Mouse (Mus musculus) lung, postnatal 0 days (tissue): ENCODE data around the gene Phpt1. TPM values are rescaled to one million over a fixed set of nuclear protein-coding genes. Genes with fewer than 3 reads are reported as not detected.

Experiments
- ATAC-seq: fragments of 200-750 bp; cut with Nextera tagmentation; 2 replicates; pipeline ENCODE4 v1.8.0; 2017; ENCODE audit warnings: moderate library complexity
- DNase-seq: peaks from one replicate; pipeline ENCODE4 v3.0.0-alpha.2; 2016; ENCODE audit warnings: low spot score
- H3K27ac ChIP-seq: fragments of 300-500 bp; sonication (generic); 2 replicates; pipeline ENCODE4 v1.5.1; 2014; ENCODE audit warnings: antibody characterized with exemption, mild to moderate bottlenecking, low read length, mixed read lengths
- H3K27me3 ChIP-seq: fragments of 300-500 bp; sonication (generic); replicated peaks from 2 replicates; pipeline ENCODE4 v1.6.1; 2014; ENCODE audit warnings: low read length, mixed read lengths; ENCODE audit not compliant: insufficient read depth
- H3K36me3 ChIP-seq: fragments of 300-500 bp; sonication (generic); 2 replicates; pipeline ENCODE4 v1.6.1; 2014; ENCODE audit warnings: low read length, mixed read lengths; ENCODE audit not compliant: insufficient read depth
- H3K4me1 ChIP-seq: fragments of 300-500 bp; sonication (generic); 2 replicates; pipeline ENCODE4 v1.6.1; 2014; ENCODE audit warnings: antibody characterized with exemption, low read depth, low read length, mixed read lengths; ENCODE audit not compliant: insufficient read depth
- H3K4me2 ChIP-seq: fragments of 300-500 bp; sonication (generic); replicated peaks from 2 replicates; pipeline ENCODE4 v1.6.1; 2014; ENCODE audit warnings: low read depth, mild to moderate bottlenecking, low read length, moderate library complexity, mixed read lengths
- H3K4me3 ChIP-seq: fragments of 300-500 bp; sonication (generic); 2 replicates; pipeline ENCODE4 v1.5.1; 2014; ENCODE audit warnings: low read depth, low read length
- H3K9ac ChIP-seq: fragments of 300-500 bp; sonication (generic); replicated peaks from 2 replicates; pipeline ENCODE4 v1.6.1; 2014; ENCODE audit warnings: low read depth, mild to moderate bottlenecking
- H3K9me3 ChIP-seq: fragments of 300-500 bp; sonication (generic); 2 replicates; pipeline ENCODE4 v1.6.1; 2016; ENCODE audit warnings: low read length, mixed read lengths
- CTCF ChIP-seq: IDR thresholded peaks from 2 replicates; pipeline ENCODE4 v1.5.1; 2016; ENCODE audit warnings: antibody characterized with exemption, mild to moderate bottlenecking
- EP300 ChIP-seq: IDR thresholded peaks from 2 replicates; pipeline ENCODE4 v1.6.1; 2016; ENCODE audit warnings: antibody characterized with exemption, mild to moderate bottlenecking, control low read depth
- WGBS: fragments of 180-500 bp; shearing (Covaris S2); extraction: QIAGEN DNeasy Blood & Tissue Kit; methylation state at CpG from one replicate; pipeline ENCODE4 v1.1.7; 2014; 5-methylcytosine and 5-hydroxymethylcytosine counted together
- polyA plus RNA-seq: library from polyadenylated mRNA; unstranded; fragments of >200 nt; fragmentation: Nextera tagmentation; extraction: Ambion mirVana; gene quantifications from 2 replicates; pipeline ENCODE4 v1.2.1, GENCODE M21; 2015

The Phpt1 gene
- polyA plus RNA-seq, 1 experiment from 2014 or later, result 103 TPM

DNA sequence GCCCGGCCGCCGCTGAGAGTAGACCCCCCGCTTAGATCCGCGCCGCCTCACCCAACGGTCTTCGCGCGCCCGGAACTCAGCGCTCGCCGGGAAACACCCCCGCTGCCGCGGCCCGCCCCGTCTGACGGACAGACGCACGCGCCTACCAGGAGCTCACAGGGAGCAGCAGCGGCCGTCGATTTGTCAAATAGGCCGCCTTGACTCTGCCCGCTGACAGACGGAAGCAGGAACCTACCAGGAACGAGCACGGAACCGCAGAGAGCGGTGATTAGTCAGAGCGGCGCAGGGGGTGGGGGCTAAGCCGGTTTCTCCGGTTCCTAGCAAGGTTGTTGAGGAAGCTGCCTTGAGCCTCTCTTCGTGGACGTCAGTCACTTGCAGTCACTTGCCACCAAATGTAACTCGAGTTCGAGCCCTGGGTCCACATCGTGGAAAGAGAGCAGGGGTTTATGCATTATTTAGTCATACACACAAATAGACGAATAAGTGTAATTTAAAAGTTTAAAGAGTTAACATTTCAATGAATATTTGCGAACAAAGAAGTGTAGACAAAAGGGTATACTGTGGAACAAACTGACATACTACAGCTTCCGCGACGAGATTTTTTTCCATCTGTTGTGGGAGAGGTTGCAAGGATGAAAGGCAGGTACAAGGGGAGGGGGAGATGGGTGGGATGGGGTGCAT is 28.1 kb downstream of the Phpt1 start, which contains the start of gene Traf2:
Gene Traf2, minus strand, starts transcription at position 130 of the 681 bp plus-strand sequence.
- Histone ChIP-seq H3K27me3 (no peaks in the 10 kb centered on the region), H3K4me2 (peak within 1 kb of the TSS; percentile 75), H3K36me3 (no peaks in the 10 kb centered on the region), H3K4me1 (peaks cover 4% of the 10 kb centered on the region; the same call in 1 of the 2 replicates), H3K9ac (peak within 1 kb of the TSS; percentile 62), H3K27ac (peak within 1 kb of the TSS; percentile 83), H3K4me3 (peak within 1 kb of the TSS; percentile 72), H3K9me3 (no peaks in the 10 kb centered on the region)
- TF ChIP-seq EP300 (no peak), CTCF (no peak)
- WGBS, result 4% methylated on average over 29 of the region's 48 CpGs
- ATAC-seq (peak; percentile 100), DNase-seq (peak; percentile 99)

GRCm38 (mm10) chr2:25545996-25546810 is 28.8 kb downstream of the Phpt1 start:
- peak overlapping the region; percentile 75 for H3K4me2 ChIP-seq
- TF ChIP-seq CTCF (0 out of 2 replicates have a peak, but pooled peaks have one; percentile 7), EP300 (no peak)
- H3K9ac ChIP-seq, result peak overlapping the region; percentile 62
- no peaks in the 10 kb centered on the region for H3K27me3 ChIP-seq
- WGBS, result 9% methylated on average over 21 of the region's 43 CpGs
- DNase-seq (no peak), ATAC-seq (peak; percentile 79)
- H3K4me3 ChIP-seq, result peak overlapping the region; percentile 72
- H3K4me1 ChIP-seq, result peaks cover 4% of the 10 kb centered on the region; the same call in 1 of the 2 replicates
- H3K27ac ChIP-seq, result peak overlapping the region; percentile 83
- H3K36me3 ChIP-seq, result no peaks in the 10 kb centered on the region
- no peaks in the 10 kb centered on the region for H3K9me3 ChIP-seq

DNA sequence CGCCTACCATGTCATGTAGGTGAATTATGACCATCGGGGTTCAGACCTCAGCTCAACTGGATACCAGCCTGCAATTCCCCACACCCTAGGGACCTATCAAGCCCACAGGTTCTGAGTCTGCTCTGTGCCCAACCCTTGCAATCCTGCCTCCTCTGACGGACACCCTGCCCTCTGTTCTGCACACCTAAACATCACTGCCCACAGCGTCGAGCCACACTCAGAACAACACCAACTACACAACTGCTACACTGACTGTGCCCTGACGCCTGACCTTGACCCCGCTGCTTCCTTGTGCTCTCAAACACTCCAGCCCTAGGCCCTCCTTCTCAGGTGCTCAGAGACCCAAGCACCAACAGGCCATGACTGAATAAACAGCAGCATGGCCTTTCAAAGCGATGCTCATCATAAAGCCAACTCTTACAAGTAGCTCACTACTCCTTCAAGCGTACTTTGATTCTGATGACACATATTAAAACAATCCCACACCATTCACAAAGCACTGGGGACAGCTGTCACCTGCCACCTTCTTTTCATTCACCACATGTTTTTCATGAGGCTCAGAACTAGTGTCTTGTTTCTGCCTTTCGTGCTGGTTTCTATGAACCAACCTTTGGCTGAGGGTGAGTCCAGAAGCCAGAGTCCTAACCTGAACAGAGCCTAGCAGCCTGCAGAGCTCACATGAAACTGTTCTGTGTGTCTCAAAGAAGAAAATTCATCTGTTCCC is 33.2 kb downstream of the Phpt1 start:
- Histone ChIP-seq H3K4me3 (no peak overlapping the region), H3K27ac (no peak overlapping the region), H3K27me3 (no peaks in the 10 kb centered on the region), H3K9me3 (no peaks in the 10 kb centered on the region), H3K36me3 (0 out of 2 replicates have a peak, but pooled peaks cover 3% of the 10 kb centered on the region), H3K4me1 (peaks cover 4% of the 10 kb centered on the region; the same call in 1 of the 2 replicates), H3K9ac (no peak overlapping the region), H3K4me2 (no peak overlapping the region)
- DNase-seq (no peak), ATAC-seq (no peak)
- no peak for TF ChIP-seq CTCF
- no peak for TF ChIP-seq EP300
- 71% methylated on average over 10 of the region's 10 CpGs for WGBS

DNA sequence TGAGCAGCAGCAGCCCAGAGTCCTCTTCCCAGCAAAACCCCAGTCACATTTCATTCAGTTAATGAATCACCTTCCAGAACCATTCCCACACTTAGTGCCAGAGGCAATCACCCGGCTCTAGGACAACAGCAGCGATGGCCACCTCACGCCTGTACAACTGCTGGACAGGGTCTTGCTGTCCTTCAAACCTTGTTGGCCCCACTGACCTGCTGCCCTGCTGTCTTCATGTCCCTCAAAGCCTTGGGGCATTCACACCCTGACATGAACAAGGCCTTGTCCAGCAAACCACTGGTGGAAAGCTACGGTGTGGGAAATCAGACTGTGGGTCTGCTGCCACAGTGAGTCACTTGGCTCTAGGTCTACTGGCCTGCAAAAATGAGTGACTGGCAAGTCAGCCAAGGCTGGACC is 34.5 kb downstream of the Phpt1 start:
- 0 out of 2 replicates have a peak, but pooled peaks cover 7% of the 10 kb centered on the region for H3K36me3 ChIP-seq
- H3K4me3 ChIP-seq, result no peak overlapping the region
- H3K9me3 ChIP-seq, result no peaks in the 10 kb centered on the region
- ATAC-seq (no peak), DNase-seq (no peak)
- TF ChIP-seq EP300 (no peak), CTCF (no peak)
- H3K4me2 ChIP-seq, result no peak overlapping the region
- H3K27me3 ChIP-seq, result no peaks in the 10 kb centered on the region
- H3K4me1 ChIP-seq, result no peaks in the 10 kb centered on the region
- WGBS, result 89% methylated on average over 4 of the region's 4 CpGs
- H3K27ac ChIP-seq, result no peak overlapping the region
- no peak overlapping the region for H3K9ac ChIP-seq

- Histone ChIP-seq H3K27me3 (no peaks in the 10 kb centered on the region), H3K9ac (no peak overlapping the region), H3K27ac (no peak overlapping the region), H3K9me3 (no peaks in the 10 kb centered on the region), H3K36me3 (0 out of 2 replicates have a peak, but pooled peaks cover 11% of the 10 kb centered on the region), H3K4me3 (no peak overlapping the region), H3K4me1 (no peaks in the 10 kb centered on the region), H3K4me2 (no peak overlapping the region)
- WGBS, result 69% methylated on average over 8 of the region's 8 CpGs
- TF ChIP-seq CTCF (no peak), EP300 (no peak)
- ATAC-seq (no peak), DNase-seq (no peak)
These were observed 38.5 kb downstream of the Phpt1 start for GRCm38 (mm10) chr2:25536531-25536930.

DNA sequence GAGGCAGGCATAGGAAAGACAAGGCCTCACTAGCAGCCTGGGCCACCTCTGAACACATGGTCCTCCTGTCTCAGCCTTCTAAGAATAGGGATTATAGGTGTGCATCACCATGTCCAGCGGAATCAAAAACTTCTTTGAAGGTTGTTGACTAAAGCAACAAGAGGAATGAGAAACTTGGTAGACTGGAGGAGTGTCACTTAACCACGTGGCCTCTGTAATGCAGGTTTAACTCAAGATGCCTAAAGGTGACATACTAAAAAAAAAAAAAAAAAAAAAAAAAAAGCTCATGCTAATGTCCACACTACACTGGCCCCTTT is 40.2 kb downstream of the Phpt1 start:
- Histone ChIP-seq H3K9ac (no peak overlapping the region), H3K4me1 (no peaks in the 10 kb centered on the region), H3K27ac (no peak overlapping the region), H3K27me3 (no peaks in the 10 kb centered on the region), H3K36me3 (peaks cover 17% of the 10 kb centered on the region), H3K9me3 (no peaks in the 10 kb centered on the region), H3K4me2 (no peak overlapping the region), H3K4me3 (no peak overlapping the region)
- DNase-seq, result no peak
- WGBS, result 82% methylated on average over 2 of the region's 2 CpGs
- TF ChIP-seq EP300, result no peak
- no peak for TF ChIP-seq CTCF
- no peak for ATAC-seq
